Mouse (Mus musculus) kidney, embryonic 16.5 days (tissue): ENCODE results near the gene Rassf8. TPM values are rescaled to one million over a fixed set of nuclear protein-coding genes. Genes with fewer than 3 reads are reported as not detected.
A peak's percentile ranks its signal among the peaks of the same experiment; 100 is the strongest.

Experiments used
- ATAC-seq: fragments of 200-750 bp; cut with Nextera tagmentation; 2 replicates; pipeline ENCODE4 v1.8.0; 2017; ENCODE audit warnings: moderate TSS enrichment; ENCODE audit not compliant: low FRiP score, low TSS enrichment
- H3K27ac ChIP-seq: fragments of 300-500 bp; sonication (generic); 2 replicates; pipeline ENCODE4 v1.5.1; 2014; ENCODE audit warnings: low read length
- H3K27me3 ChIP-seq: fragments of 300-500 bp; sonication (generic); 2 replicates; pipeline ENCODE4 v1.6.1; 2014; ENCODE audit warnings: low read length, control low read depth, mixed read lengths; ENCODE audit not compliant: insufficient read depth
- H3K36me3 ChIP-seq: fragments of 300-500 bp; sonication (generic); 2 replicates; pipeline ENCODE4 v1.6.1; 2014; ENCODE audit warnings: low read length, control low read depth, mixed read lengths; ENCODE audit not compliant: insufficient read depth
- H3K4me1 ChIP-seq: fragments of 300-500 bp; sonication (generic); 2 replicates; pipeline ENCODE4 v1.6.1; 2014; ENCODE audit warnings: low read length, control low read depth, mixed read lengths; ENCODE audit not compliant: insufficient read depth
- H3K4me2 ChIP-seq: fragments of 300-500 bp; sonication (generic); replicated peaks from 2 replicates; pipeline ENCODE4 v1.6.1; 2014; ENCODE audit warnings: low read depth, low read length
- H3K4me3 ChIP-seq: fragments of 300-500 bp; sonication (generic); 2 replicates; pipeline ENCODE4 v1.5.1; 2014; ENCODE audit warnings: mild to moderate bottlenecking, low read length
- H3K9ac ChIP-seq: fragments of 300-500 bp; sonication (generic); replicated peaks from 2 replicates; pipeline ENCODE4 v1.6.1; 2014; ENCODE audit warnings: low read length
- H3K9me3 ChIP-seq: fragments of 300-500 bp; sonication (generic); 2 replicates; pipeline ENCODE4 v1.6.1; 2016; ENCODE audit warnings: low read length, control low read depth
- WGBS: fragments of 180-500 bp; shearing (Covaris S2); extraction: QIAGEN DNeasy Blood & Tissue Kit; methylation state at CpG from one replicate; pipeline ENCODE4 v1.1.7; 2014; 5-methylcytosine and 5-hydroxymethylcytosine counted together
- polyA plus RNA-seq: library from polyadenylated mRNA; unstranded; fragments of >200 nt; fragmentation: Nextera tagmentation; extraction: Ambion mirVana; gene quantifications from 2 replicates; pipeline ENCODE4 v1.2.1, GENCODE M21; 2015

Gene Rassf8
- polyA plus RNA-seq, 1 experiment from 2014 or later = 4.6 TPM

DNA sequence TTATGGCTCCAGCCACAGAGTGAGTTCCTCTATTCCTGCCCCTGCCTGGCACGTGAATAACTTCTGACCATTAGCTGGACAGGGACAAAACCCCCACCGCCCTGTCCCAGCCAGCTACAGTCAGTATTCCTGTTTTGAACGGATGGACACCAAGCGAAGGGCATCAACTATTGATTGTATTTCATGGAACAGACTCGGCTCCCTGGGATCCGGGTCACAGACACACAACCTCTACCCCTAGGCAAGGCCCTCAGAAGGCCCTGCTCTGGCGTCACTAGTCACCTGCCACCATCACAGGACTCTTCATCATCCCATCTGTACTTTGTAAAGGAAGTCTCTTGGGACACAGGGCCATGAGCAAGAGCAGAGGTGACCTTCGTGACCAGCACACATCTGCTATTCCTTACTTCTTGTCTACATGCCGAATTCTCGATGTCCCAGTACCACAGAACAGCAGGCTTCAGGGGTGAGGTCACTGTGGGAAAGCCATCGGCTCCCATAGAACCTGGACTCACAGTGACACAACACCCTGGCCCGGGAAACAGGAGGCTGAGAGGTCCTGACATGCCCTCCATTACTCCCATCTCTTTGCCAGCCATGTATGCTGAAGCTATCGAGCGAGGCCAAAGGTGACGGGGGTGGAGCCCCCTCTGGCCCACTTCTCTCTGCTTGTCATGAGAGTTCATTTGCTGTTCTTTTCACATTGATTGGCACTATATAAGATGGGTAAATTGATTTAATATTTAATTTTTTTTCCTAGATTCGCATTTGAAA is 82.7 kb downstream of the Rassf8 start:
- no peaks in the 10 kb centered on the region for H3K27me3 ChIP-seq
- 77% methylated on average over 16 of the region's 16 CpGs for WGBS
- peaks cover 9% of the 10 kb centered on the region; the same call in 1 of the 2 replicates for H3K36me3 ChIP-seq
- peaks cover 4% of the 10 kb centered on the region; the same call in 1 of the 2 replicates for H3K9me3 ChIP-seq
- no peak for ATAC-seq
- no peak overlapping the region for H3K4me3 ChIP-seq
- no peaks in the 10 kb centered on the region for H3K4me1 ChIP-seq
- H3K4me2 ChIP-seq = no peak overlapping the region
- H3K9ac ChIP-seq = no peak overlapping the region
- no peak overlapping the region for H3K27ac ChIP-seq

DNA sequence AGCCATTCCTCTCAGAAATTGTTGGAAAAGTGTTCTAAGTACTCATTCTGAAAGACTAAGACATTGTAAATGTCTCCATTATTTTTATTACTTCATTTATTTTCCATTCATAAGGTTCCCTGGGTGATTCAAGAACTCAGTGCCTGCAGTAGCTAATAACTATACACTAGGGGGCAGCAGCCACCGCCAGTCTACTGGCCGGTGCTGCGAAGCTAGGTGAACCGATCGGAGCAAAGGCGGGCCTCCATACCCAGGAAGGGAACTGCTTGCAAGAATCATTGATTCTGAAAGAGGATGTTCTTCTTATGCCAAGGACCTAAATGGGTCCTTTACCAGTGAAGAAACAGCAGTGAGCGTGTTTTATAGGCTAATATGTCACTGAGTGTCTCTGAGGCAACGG is 83.6 kb downstream of the Rassf8 start:
- Histone ChIP-seq H3K4me2 (peak overlapping the region; percentile 35; the same call in 1 of the 2 replicates), H3K27ac (no peak overlapping the region), H3K36me3 (peaks cover 6% of the 10 kb centered on the region; the same call in 1 of the 2 replicates), H3K9me3 (peaks cover 4% of the 10 kb centered on the region; the same call in 1 of the 2 replicates), H3K27me3 (no peaks in the 10 kb centered on the region), H3K4me3 (no peak overlapping the region), H3K9ac (no peak overlapping the region), H3K4me1 (no peaks in the 10 kb centered on the region)
- 14% methylated on average over 8 of the region's 8 CpGs for WGBS
- ATAC-seq = peak; percentile 72; the same call in 1 of the 2 replicates

DNA sequence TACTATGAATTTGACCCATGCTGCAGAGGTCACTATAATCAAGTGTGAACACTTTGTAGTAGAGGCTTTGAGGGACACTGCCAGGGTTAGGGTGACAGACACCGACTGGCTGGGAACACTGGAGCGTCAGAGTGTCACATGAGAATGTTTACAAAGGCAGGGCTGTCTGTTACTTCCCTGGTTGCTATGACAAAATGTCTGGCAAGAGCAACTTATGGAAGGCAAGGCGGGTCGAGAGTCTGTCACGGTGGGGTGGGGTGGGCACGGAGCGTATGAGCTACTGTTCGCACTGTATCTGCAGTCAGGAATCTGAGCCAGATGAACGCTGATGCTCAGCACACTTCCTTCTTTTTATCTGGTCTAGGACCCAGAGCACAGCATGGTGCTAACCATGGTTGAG is 84.1 kb downstream of the Rassf8 start:
- no peaks in the 10 kb centered on the region for H3K4me1 ChIP-seq
- no peaks in the 10 kb centered on the region for H3K27me3 ChIP-seq
- no peaks in the 10 kb centered on the region for H3K9me3 ChIP-seq
- H3K9ac ChIP-seq = no peak overlapping the region
- peak; percentile 59; the same call in 1 of the 2 replicates for ATAC-seq
- H3K4me3 ChIP-seq = no peak overlapping the region
- 28% methylated on average over 9 of the region's 9 CpGs for WGBS
- 0 out of 2 replicates have a peak, but pooled peaks cover 1% of the 10 kb centered on the region for H3K36me3 ChIP-seq
- H3K27ac ChIP-seq = no peak overlapping the region
- peak overlapping the region; percentile 35; the same call in 1 of the 2 replicates for H3K4me2 ChIP-seq

DNA sequence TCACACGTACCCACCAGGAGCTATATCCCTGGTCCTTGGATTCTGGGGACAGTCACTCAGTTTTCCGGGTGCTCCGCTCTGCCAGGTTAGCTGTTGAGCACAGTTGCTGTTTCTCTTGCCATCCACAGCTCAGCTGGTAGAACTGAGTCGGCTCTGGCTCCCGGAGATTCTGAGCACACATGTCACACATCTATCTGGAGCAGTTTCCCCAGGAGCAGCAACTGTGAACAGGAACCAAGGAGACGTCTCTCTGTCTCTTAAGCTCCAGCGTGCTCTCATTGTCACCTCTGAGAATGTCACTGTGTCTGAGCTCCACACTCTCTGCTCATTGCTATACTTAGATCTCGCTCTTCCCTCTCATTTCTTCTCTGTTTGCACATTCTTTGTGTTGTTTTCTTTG is 86.4 kb downstream of the Rassf8 start:
- Histone ChIP-seq H3K36me3 (no peaks in the 10 kb centered on the region), H3K4me1 (no peaks in the 10 kb centered on the region), H3K9ac (no peak overlapping the region), H3K27me3 (no peaks in the 10 kb centered on the region), H3K4me3 (no peak overlapping the region), H3K4me2 (no peak overlapping the region), H3K27ac (no peak overlapping the region), H3K9me3 (no peaks in the 10 kb centered on the region)
- WGBS = 73% methylated on average over 8 of the region's 8 CpGs
- ATAC-seq = no peak

DNA sequence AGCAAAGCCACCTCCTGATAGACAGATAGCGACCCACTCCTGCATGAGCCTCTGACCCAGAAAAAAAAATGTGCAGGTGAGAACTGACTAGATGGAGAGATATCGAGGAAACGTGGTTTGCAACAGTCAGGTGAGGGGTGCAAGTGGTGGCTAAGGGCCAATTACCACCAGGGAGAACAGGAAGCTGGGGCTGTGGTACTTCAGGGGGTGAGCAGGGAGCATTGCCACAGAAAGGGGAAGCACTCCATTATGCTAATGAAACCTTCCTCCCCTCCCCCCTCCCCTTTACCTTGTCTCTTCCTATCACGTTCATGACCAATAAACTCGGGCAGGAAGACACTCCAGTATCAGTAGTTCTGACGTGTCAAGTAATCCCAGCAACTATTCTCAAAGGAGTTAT is 88.8 kb downstream of the Rassf8 start:
- Histone ChIP-seq H3K27me3 (no peaks in the 10 kb centered on the region), H3K36me3 (no peaks in the 10 kb centered on the region), H3K9me3 (no peaks in the 10 kb centered on the region), H3K4me1 (no peaks in the 10 kb centered on the region), H3K4me3 (no peak overlapping the region), H3K4me2 (no peak overlapping the region), H3K9ac (no peak overlapping the region), H3K27ac (no peak overlapping the region)
- WGBS = 56% methylated on average over 6 of the region's 6 CpGs
- no peak for ATAC-seq

DNA sequence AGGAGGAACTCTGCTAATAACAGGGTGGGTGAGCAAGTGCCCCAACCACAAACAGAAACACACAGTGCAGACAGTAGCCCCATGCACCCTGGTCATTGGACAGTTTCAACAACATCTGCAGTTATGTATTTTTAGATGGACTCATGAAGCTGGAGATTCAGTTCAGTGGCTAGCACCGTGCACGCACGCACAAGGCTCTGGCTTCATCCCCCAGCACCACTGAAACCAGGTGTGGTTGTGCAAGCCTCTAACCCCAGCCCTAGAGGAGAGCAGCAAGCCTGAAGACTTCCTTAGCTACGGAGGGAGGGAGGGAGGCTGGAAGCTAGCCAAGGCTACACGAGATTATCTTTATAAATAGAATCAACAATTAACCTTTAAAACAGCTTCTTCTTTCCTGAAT is 99.1 kb downstream of the Rassf8 start:
- Histone ChIP-seq H3K9me3 (peaks cover 3% of the 10 kb centered on the region; the same call in 1 of the 2 replicates), H3K27me3 (no peaks in the 10 kb centered on the region), H3K27ac (no peak overlapping the region), H3K4me2 (no peak overlapping the region), H3K9ac (no peak overlapping the region), H3K36me3 (no peaks in the 10 kb centered on the region), H3K4me1 (no peaks in the 10 kb centered on the region), H3K4me3 (no peak overlapping the region)
- WGBS = 54% methylated on average over 5 of the region's 5 CpGs
- ATAC-seq = no peak; the same call in 1 of the 2 replicates

DNA sequence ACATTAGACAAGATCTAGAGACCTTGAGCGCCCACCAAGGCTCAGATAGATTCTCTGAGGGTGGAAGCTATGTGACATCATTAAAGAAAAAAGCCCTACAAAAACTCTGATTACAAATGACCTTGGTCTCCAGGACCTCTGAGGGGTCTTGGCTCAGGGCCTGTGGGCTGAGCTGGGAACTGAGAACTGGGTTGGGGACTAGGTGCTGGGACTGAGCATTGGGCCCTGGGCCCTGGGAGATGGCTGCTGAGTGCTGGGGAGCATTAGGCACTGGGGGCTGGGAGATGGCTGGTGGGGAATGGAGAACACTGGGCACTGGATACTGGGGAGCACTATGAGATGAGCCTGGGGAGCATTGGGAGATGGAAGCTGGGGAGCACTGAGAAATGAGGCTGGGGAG is 99.5 kb downstream of the Rassf8 start:
- H3K27me3 ChIP-seq = no peaks in the 10 kb centered on the region
- no peaks in the 10 kb centered on the region for H3K36me3 ChIP-seq
- H3K4me1 ChIP-seq = no peaks in the 10 kb centered on the region
- no peak overlapping the region for H3K9ac ChIP-seq
- H3K27ac ChIP-seq = no peak overlapping the region
- H3K4me3 ChIP-seq = no peak overlapping the region
- no peak overlapping the region for H3K4me2 ChIP-seq
- no peak for ATAC-seq
- peaks cover 3% of the 10 kb centered on the region; the same call in 1 of the 2 replicates for H3K9me3 ChIP-seq
- WGBS = 64% methylated on average over 1 of the region's 1 CpGs

DNA sequence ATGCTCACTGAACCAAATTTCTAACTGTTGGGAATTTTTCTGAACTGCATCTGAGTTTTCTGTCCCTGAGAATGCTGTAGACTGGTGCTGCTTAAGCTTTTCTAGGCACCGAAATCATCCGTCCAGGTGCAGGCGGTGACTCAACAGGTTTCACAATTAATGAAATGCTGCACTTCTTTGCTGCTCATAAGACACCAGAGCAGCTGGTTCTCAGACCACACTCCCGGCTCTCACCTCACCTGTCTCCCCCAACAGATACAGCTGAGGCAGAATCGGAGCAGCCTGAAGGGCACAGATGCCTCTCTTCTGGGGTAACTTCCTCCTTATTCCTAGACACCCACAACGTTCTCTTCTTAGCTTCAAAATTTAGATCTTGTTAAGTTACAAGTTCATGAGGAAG is 100.4 kb downstream of the Rassf8 start:
- no peaks in the 10 kb centered on the region for H3K36me3 ChIP-seq

DNA sequence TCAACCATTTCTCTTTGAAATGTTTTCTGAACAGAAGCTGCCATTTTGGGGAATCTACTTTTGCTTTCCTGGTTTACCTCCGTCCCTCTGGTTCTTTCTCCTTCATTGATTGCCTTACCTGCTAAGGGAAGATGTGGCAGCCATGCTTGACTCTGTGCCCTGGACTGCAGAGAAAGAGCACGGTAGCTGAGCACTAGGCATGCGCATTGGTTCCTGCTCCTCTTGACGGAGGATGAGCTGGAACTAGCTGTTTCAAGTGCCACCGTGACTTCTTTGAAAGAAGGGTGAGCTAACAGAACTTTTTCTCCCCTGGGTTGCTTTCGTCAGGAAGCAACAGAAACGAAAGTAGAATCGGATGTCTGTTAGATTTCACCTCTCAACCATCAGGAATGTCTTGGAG is 101.1 kb downstream of the Rassf8 start:
- 70% methylated on average over 8 of the region's 8 CpGs for WGBS
- Histone ChIP-seq H3K36me3 (no peaks in the 10 kb centered on the region), H3K4me1 (no peaks in the 10 kb centered on the region), H3K4me3 (no peak overlapping the region), H3K9ac (no peak overlapping the region), H3K27ac (no peak overlapping the region), H3K27me3 (no peaks in the 10 kb centered on the region), H3K9me3 (peaks cover 3% of the 10 kb centered on the region; the same call in 1 of the 2 replicates), H3K4me2 (no peak overlapping the region)
- ATAC-seq = no peak

More for the DNA sequence above, 100.4 kb downstream of the Rassf8 start:
- H3K4me3 ChIP-seq = no peak overlapping the region
- H3K4me1 ChIP-seq = no peaks in the 10 kb centered on the region
- no peak overlapping the region for H3K4me2 ChIP-seq
- no peak for ATAC-seq
- H3K9me3 ChIP-seq = peaks cover 3% of the 10 kb centered on the region; the same call in 1 of the 2 replicates
- H3K9ac ChIP-seq = no peak overlapping the region
- H3K27me3 ChIP-seq = no peaks in the 10 kb centered on the region
- WGBS = 84% methylated on average over 6 of the region's 6 CpGs
- no peak overlapping the region for H3K27ac ChIP-seq

DNA sequence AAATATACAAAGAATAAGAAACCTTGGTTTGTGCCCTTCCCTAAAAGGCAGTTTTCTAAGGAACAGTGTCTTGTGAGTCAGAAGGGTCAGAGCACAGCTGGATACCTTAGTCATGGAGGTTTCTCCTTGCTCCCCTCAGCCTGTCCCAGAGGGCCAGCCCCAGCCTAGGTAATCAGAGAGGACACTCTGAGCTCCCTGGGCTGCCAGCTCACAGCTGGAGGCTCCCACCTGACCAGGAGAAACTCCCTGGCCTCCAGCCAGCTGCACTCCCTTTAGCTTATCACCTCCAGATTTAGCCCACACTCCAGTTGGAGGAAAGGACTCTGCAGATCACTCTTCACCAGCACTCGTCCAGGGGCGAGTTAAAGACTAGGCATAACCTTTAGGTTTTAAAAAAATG is 104.2 kb downstream of the Rassf8 start:
- Histone ChIP-seq H3K36me3 (no peaks in the 10 kb centered on the region), H3K9me3 (peaks cover 3% of the 10 kb centered on the region; the same call in 1 of the 2 replicates), H3K4me1 (peaks cover 8% of the 10 kb centered on the region), H3K4me3 (no peak overlapping the region), H3K9ac (no peak overlapping the region), H3K27ac (no peak overlapping the region), H3K4me2 (no peak overlapping the region), H3K27me3 (no peaks in the 10 kb centered on the region)
- WGBS = 69% methylated on average over 2 of the region's 2 CpGs
- ATAC-seq = no peak
